Mouse (Mus musculus): Measurements from ENCODE around the gene Slc22a23. TPM values are rescaled to one million over a fixed set of nuclear protein-coding genes. Genes with fewer than 3 reads are reported as not detected.

The Slc22a23 gene
- polyA plus RNA-seq, 1 experiment from 2014 or later, result 5.6 TPM

GRCm38 (mm10) chr13:34308604-34308927 is 36.4 kb downstream of the Slc22a23 start:
- Histone ChIP-seq H3K27me3 (no peaks in the 10 kb centered on the region), H3K4me1 (no peaks in the 10 kb centered on the region), H3K9ac (no peak overlapping the region), H3K9me3 (no peaks in the 10 kb centered on the region), H3K27ac (no peak overlapping the region), H3K4me2 (no peak overlapping the region), H3K36me3 (no peaks in the 10 kb centered on the region), H3K4me3 (no peak overlapping the region)
- no peak for ATAC-seq (ENCODE audit: insufficient number of reproducible peaks, low FRiP score, low TSS enrichment, low read depth)
- WGBS, result 68% methylated on average over 3 of the region's 3 CpGs

GRCm38 (mm10) chr13:34307696-34308603 is 37.0 kb downstream of the Slc22a23 start:
- Histone ChIP-seq H3K9me3 (no peaks in the 10 kb centered on the region), H3K4me2 (no peak overlapping the region), H3K4me1 (no peaks in the 10 kb centered on the region), H3K27me3 (no peaks in the 10 kb centered on the region), H3K4me3 (no peak overlapping the region), H3K27ac (no peak overlapping the region), H3K9ac (no peak overlapping the region), H3K36me3 (no peaks in the 10 kb centered on the region)
- 48% methylated on average over 7 of the region's 7 CpGs for WGBS
- ATAC-seq (ENCODE audit: insufficient number of reproducible peaks, low FRiP score, low TSS enrichment, low read depth), result no peak

GRCm38 (mm10) chr13:34305964-34306671 is 38.9 kb downstream of the Slc22a23 start:
- no peaks in the 10 kb centered on the region for H3K36me3 ChIP-seq
- 90% methylated on average over 2 of the region's 2 CpGs for WGBS
- no peak for ATAC-seq (ENCODE audit: insufficient number of reproducible peaks, low FRiP score, low TSS enrichment, low read depth)
- no peak overlapping the region for H3K4me3 ChIP-seq
- no peaks in the 10 kb centered on the region for H3K9me3 ChIP-seq
- no peak overlapping the region for H3K9ac ChIP-seq
- H3K4me1 ChIP-seq, result no peaks in the 10 kb centered on the region
- H3K4me2 ChIP-seq, result no peak overlapping the region
- no peak overlapping the region for H3K27ac ChIP-seq
- no peaks in the 10 kb centered on the region for H3K27me3 ChIP-seq

GRCm38 (mm10) chr13:34304896-34305295 is 40.1 kb downstream of the Slc22a23 start:
- 87% methylated on average over 3 of the region's 3 CpGs for WGBS
- Histone ChIP-seq H3K9me3 (no peaks in the 10 kb centered on the region), H3K36me3 (no peaks in the 10 kb centered on the region), H3K4me1 (0 out of 2 replicates have a peak, but pooled peaks cover under 1% of the 10 kb centered on the region), H3K27ac (no peak overlapping the region), H3K4me2 (no peak overlapping the region), H3K9ac (no peak overlapping the region), H3K27me3 (no peaks in the 10 kb centered on the region), H3K4me3 (no peak overlapping the region)
- no peak for ATAC-seq (ENCODE audit: insufficient number of reproducible peaks, low FRiP score, low TSS enrichment, low read depth)

- WGBS, result 56% methylated on average over 6 of the region's 6 CpGs
- no peak for ATAC-seq (ENCODE audit: insufficient number of reproducible peaks, low FRiP score, low TSS enrichment, low read depth)
- Histone ChIP-seq H3K4me3 (no peak overlapping the region), H3K4me1 (peaks cover 6% of the 10 kb centered on the region; the same call in 1 of the 2 replicates), H3K9ac (no peak overlapping the region), H3K36me3 (no peaks in the 10 kb centered on the region), H3K27ac (no peak overlapping the region), H3K27me3 (no peaks in the 10 kb centered on the region), H3K9me3 (no peaks in the 10 kb centered on the region), H3K4me2 (no peak overlapping the region)
Measured at GRCm38 (mm10) chr13:34303386-34304016, 41.5 kb downstream of the Slc22a23 start.

- no peak overlapping the region for H3K4me2 ChIP-seq
- no peak overlapping the region for H3K9ac ChIP-seq
- ATAC-seq (ENCODE audit: insufficient number of reproducible peaks, low FRiP score, low TSS enrichment, low read depth), result no peak
- H3K27me3 ChIP-seq, result no peaks in the 10 kb centered on the region
- H3K4me1 ChIP-seq, result peaks cover 6% of the 10 kb centered on the region; the same call in 1 of the 2 replicates
- no peak overlapping the region for H3K4me3 ChIP-seq
- no peak overlapping the region for H3K27ac ChIP-seq
- WGBS, result 42% methylated on average over 3 of the region's 3 CpGs
- no peaks in the 10 kb centered on the region for H3K9me3 ChIP-seq
- no peaks in the 10 kb centered on the region for H3K36me3 ChIP-seq
Measured at GRCm38 (mm10) chr13:34301585-34301984, 43.4 kb downstream of the Slc22a23 start.

GRCm38 (mm10) chr13:34299351-34300333 is 45.3 kb downstream of the Slc22a23 start:
- no peak overlapping the region for H3K9ac ChIP-seq
- no peak overlapping the region for H3K4me2 ChIP-seq
- H3K9me3 ChIP-seq, result no peaks in the 10 kb centered on the region
- no peaks in the 10 kb centered on the region for H3K36me3 ChIP-seq
- H3K27me3 ChIP-seq, result no peaks in the 10 kb centered on the region
- no peak overlapping the region for H3K4me3 ChIP-seq
- H3K4me1 ChIP-seq, result peaks cover 6% of the 10 kb centered on the region; the same call in 1 of the 2 replicates
- no peak for ATAC-seq (ENCODE audit: insufficient number of reproducible peaks, low FRiP score, low TSS enrichment, low read depth)
- no peak overlapping the region for H3K27ac ChIP-seq
- WGBS, result 51% methylated on average over 7 of the region's 7 CpGs

- Histone ChIP-seq H3K27ac (no peak overlapping the region; the same call in 1 of the 2 replicates), H3K4me3 (no peak overlapping the region), H3K36me3 (no peaks in the 10 kb centered on the region), H3K27me3 (no peaks in the 10 kb centered on the region), H3K9me3 (no peaks in the 10 kb centered on the region), H3K4me1 (peaks cover 6% of the 10 kb centered on the region; the same call in 1 of the 2 replicates), H3K4me2 (no peak overlapping the region), H3K9ac (no peak overlapping the region)
- 81% methylated on average over 5 of the region's 5 CpGs for WGBS
- no peak for ATAC-seq (ENCODE audit: insufficient number of reproducible peaks, low FRiP score, low TSS enrichment, low read depth)
Measured at GRCm38 (mm10) chr13:34298674-34299073, 46.3 kb downstream of the Slc22a23 start.

GRCm38 (mm10) chr13:34298061-34298460 is 46.9 kb downstream of the Slc22a23 start:
- H3K4me2 ChIP-seq, result no peak overlapping the region
- no peak overlapping the region for H3K9ac ChIP-seq
- no peak overlapping the region for H3K4me3 ChIP-seq
- H3K36me3 ChIP-seq, result no peaks in the 10 kb centered on the region
- H3K27me3 ChIP-seq, result no peaks in the 10 kb centered on the region
- WGBS, result 93% methylated on average over 6 of the region's 6 CpGs
- H3K4me1 ChIP-seq, result peaks cover 6% of the 10 kb centered on the region; the same call in 1 of the 2 replicates
- no peaks in the 10 kb centered on the region for H3K9me3 ChIP-seq
- no peak for ATAC-seq (ENCODE audit: insufficient number of reproducible peaks, low FRiP score, low TSS enrichment, low read depth)
- H3K27ac ChIP-seq, result no peak overlapping the region

- no peak overlapping the region for H3K9ac ChIP-seq
- H3K9me3 ChIP-seq, result no peaks in the 10 kb centered on the region
- no peak for ATAC-seq (ENCODE audit: insufficient number of reproducible peaks, low FRiP score, low TSS enrichment, low read depth)
- no peaks in the 10 kb centered on the region for H3K36me3 ChIP-seq
- no peak overlapping the region for H3K4me2 ChIP-seq
- WGBS, result 92% methylated on average over 12 of the region's 12 CpGs
- H3K27me3 ChIP-seq, result no peaks in the 10 kb centered on the region
- H3K4me3 ChIP-seq, result no peak overlapping the region
- H3K4me1 ChIP-seq, result peaks cover 6% of the 10 kb centered on the region; the same call in 1 of the 2 replicates
- no peak overlapping the region for H3K27ac ChIP-seq
Measured at GRCm38 (mm10) chr13:34295787-34296435, 49.1 kb downstream of the Slc22a23 start.

GRCm38 (mm10) chr13:34294212-34294611 is 50.8 kb downstream of the Slc22a23 start:
- no peaks in the 10 kb centered on the region for H3K4me1 ChIP-seq
- H3K4me3 ChIP-seq, result no peak overlapping the region
- no peak for ATAC-seq (ENCODE audit: insufficient number of reproducible peaks, low FRiP score, low TSS enrichment, low read depth)
- no peak overlapping the region for H3K9ac ChIP-seq
- H3K27me3 ChIP-seq, result no peaks in the 10 kb centered on the region
- H3K36me3 ChIP-seq, result no peaks in the 10 kb centered on the region
- H3K4me2 ChIP-seq, result no peak overlapping the region
- no peaks in the 10 kb centered on the region for H3K9me3 ChIP-seq
- H3K27ac ChIP-seq, result no peak overlapping the region
- WGBS, result 78% methylated on average over 4 of the region's 4 CpGs

Data from limb, embryonic 15.5 days (tissue).